Mouse (Mus musculus): ENCODE measurements around the gene Sik3. TPM values are rescaled to one million over a fixed set of nuclear protein-coding genes. Genes with fewer than 3 reads are reported as not detected.

The Sik3 gene
- polyA plus RNA-seq, 1 experiment = 32.0 TPM

DNA sequence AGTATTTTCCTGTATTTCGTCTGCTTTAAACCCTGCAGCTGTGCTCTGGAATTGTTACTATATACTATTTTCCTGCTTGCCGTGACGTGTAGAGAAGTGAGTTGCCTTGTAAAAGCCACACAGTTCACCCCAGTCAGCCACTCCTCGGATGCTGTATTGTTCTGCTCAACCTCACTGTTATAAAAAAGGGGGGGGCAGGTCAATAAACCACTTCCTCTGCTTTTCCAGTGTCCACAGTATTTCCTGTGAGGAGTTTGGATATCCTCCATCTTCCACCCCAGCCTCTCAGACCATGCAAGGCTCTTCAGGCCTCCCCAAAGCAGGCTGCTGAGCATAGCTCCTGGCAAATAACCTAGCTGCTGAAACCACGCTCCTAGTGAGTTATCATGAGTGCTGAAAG lies 171.9 kb downstream of the Sik3 start:
- peaks cover 2% of the 10 kb centered on the region for H3K79me3 ChIP-seq (ENCODE audit: low read depth)
- H3K36me3 ChIP-seq (ENCODE audit: control insufficient read depth, insufficient read depth) = peaks cover 6% of the 10 kb centered on the region
- no peaks in the 10 kb centered on the region for H3K27me3 ChIP-seq (ENCODE audit: control insufficient read depth, insufficient read depth, insufficient read length)
- no peak overlapping the region for H3ac ChIP-seq (ENCODE audit: control insufficient read depth, insufficient read length, low read depth)
- H3K79me2 ChIP-seq (ENCODE audit: control insufficient read depth, insufficient read depth) = no peaks in the 10 kb centered on the region
- TF ChIP-seq MAX (IDR thresholded peaks at IDR 0.05) (no peak), USF1 (IDR thresholded peaks at IDR 0.05; ENCODE audit: low read depth) (no peak), FOSL1 (IDR thresholded peaks at IDR 0.05; ENCODE audit: insufficient read depth, low read length, poor library complexity, severe bottlenecking) (no peak), CEBPB (IDR thresholded peaks at IDR 0.05; ENCODE audit: low read depth) (no peak), MYOD1 (IDR thresholded peaks at IDR 0.05; ENCODE audit: control insufficient read depth, insufficient read length, low read depth) (no peak), MYOG (IDR thresholded peaks at IDR 0.05; ENCODE audit: control insufficient read depth, extremely low read depth, insufficient read length) (no peak), CTCF (IDR thresholded peaks at IDR 0.05; ENCODE audit: control insufficient read depth, insufficient read depth, insufficient read length) (no peak)
- no peak overlapping the region for H3K4me3 ChIP-seq (ENCODE audit: insufficient read depth, poor library complexity, severe bottlenecking)

DNA sequence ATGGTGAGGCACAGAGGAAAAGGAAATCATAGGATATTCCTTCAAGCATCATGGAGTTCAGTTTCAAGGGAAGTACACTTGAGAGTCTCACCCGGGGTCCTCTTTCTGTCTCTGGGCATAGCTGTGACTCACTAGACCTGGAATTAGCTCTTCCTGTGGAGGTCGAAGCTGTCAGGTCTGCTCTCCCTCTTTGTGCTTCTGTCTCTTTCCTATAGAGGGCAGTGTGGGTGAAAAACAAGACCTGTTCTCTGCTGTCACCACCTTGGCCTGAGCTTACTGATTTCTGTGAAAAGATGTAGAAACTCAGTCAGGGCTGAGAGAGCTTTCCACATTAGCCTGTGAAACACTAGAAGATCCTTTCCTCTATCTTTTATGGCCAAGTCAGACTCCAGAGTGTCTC lies 172.6 kb downstream of the Sik3 start:
- Histone ChIP-seq H3K4me3 (ENCODE audit: insufficient read depth, poor library complexity, severe bottlenecking) (no peak overlapping the region), H3K79me3 (ENCODE audit: low read depth) (peaks cover 2% of the 10 kb centered on the region), H3K79me2 (ENCODE audit: control insufficient read depth, insufficient read depth) (no peaks in the 10 kb centered on the region), H3ac (ENCODE audit: control insufficient read depth, insufficient read length, low read depth) (no peak overlapping the region), H3K36me3 (ENCODE audit: control insufficient read depth, insufficient read depth) (peaks cover 6% of the 10 kb centered on the region), H3K27me3 (ENCODE audit: control insufficient read depth, insufficient read depth, insufficient read length) (no peaks in the 10 kb centered on the region)
- TF ChIP-seq MYOG (IDR thresholded peaks at IDR 0.05; ENCODE audit: control insufficient read depth, extremely low read depth, insufficient read length) (no peak), MYOD1 (IDR thresholded peaks at IDR 0.05; ENCODE audit: control insufficient read depth, insufficient read length, low read depth) (no peak), CTCF (IDR thresholded peaks at IDR 0.05; ENCODE audit: control insufficient read depth, insufficient read depth, insufficient read length) (no peak), MAX (IDR thresholded peaks at IDR 0.05) (no peak), CEBPB (IDR thresholded peaks at IDR 0.05; ENCODE audit: low read depth) (no peak), USF1 (IDR thresholded peaks at IDR 0.05; ENCODE audit: low read depth) (no peak), FOSL1 (IDR thresholded peaks at IDR 0.05; ENCODE audit: insufficient read depth, low read length, poor library complexity, severe bottlenecking) (no peak)

DNA sequence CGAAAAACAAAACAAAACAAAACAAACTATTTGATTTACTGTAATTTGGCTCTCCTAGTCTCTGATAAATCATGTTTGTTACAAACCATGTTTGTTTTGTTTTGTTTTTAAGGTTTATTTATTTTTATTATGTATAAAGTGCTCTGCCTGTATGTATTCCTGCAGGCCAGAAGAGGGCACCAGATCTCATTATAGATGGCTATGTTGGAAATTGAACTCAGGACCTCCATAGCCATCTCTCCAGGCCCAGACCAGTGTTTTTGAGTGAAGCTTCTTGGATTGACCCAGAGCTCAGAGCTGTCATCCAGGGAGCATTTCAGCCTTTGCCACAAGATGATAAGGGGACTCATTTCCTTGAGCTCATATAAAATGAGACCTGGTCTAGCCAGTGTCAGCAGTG lies 173.8 kb downstream of the Sik3 start:
- peaks cover 6% of the 10 kb centered on the region for H3K36me3 ChIP-seq (ENCODE audit: control insufficient read depth, insufficient read depth)
- no peaks in the 10 kb centered on the region for H3K79me2 ChIP-seq (ENCODE audit: control insufficient read depth, insufficient read depth)
- H3K79me3 ChIP-seq (ENCODE audit: low read depth) = peaks cover 2% of the 10 kb centered on the region
- H3K27me3 ChIP-seq (ENCODE audit: control insufficient read depth, insufficient read depth, insufficient read length) = no peaks in the 10 kb centered on the region
- TF ChIP-seq FOSL1 (IDR thresholded peaks at IDR 0.05; ENCODE audit: insufficient read depth, low read length, poor library complexity, severe bottlenecking) (no peak), MAX (IDR thresholded peaks at IDR 0.05) (no peak), MYOD1 (IDR thresholded peaks at IDR 0.05; ENCODE audit: control insufficient read depth, insufficient read length, low read depth) (no peak), CTCF (IDR thresholded peaks at IDR 0.05; ENCODE audit: control insufficient read depth, insufficient read depth, insufficient read length) (no peak), MYOG (IDR thresholded peaks at IDR 0.05; ENCODE audit: control insufficient read depth, extremely low read depth, insufficient read length) (no peak), USF1 (IDR thresholded peaks at IDR 0.05; ENCODE audit: low read depth) (no peak), CEBPB (IDR thresholded peaks at IDR 0.05; ENCODE audit: low read depth) (no peak)
- H3ac ChIP-seq (ENCODE audit: control insufficient read depth, insufficient read length, low read depth) = no peak overlapping the region
- H3K4me3 ChIP-seq (ENCODE audit: insufficient read depth, poor library complexity, severe bottlenecking) = no peak overlapping the region

DNA sequence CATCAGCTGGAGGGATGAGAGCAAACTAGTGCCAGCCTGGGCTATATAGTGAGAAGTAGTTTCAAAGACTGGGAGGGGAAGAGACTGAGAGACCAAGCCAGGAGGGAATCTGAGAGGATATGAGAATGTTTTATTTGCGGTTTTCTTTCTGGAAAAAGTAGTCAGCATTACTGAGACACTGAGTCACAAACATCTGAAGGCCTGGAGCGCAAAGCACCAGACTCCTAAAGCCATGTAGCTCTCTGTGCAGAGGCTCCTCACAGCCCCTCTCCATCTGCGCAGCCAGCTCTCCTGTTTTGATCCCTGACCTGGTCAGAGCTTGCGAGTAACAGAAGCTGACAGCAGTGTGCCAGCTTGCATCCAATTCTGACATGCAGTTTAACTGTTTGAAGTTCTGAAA lies 175.8 kb downstream of the Sik3 start:
- TF ChIP-seq MAX (IDR thresholded peaks at IDR 0.05) (no peak), FOSL1 (IDR thresholded peaks at IDR 0.05; ENCODE audit: insufficient read depth, low read length, poor library complexity, severe bottlenecking) (peak; percentile 12), USF1 (IDR thresholded peaks at IDR 0.05; ENCODE audit: low read depth) (no peak), CEBPB (IDR thresholded peaks at IDR 0.05; ENCODE audit: low read depth) (no peak)
- Histone ChIP-seq H3K27me3 (ENCODE audit: control insufficient read depth, insufficient read depth, insufficient read length) (no peaks in the 10 kb centered on the region), H3K79me3 (ENCODE audit: low read depth) (peaks cover 2% of the 10 kb centered on the region), H3ac (ENCODE audit: control insufficient read depth, insufficient read length, low read depth) (no peak overlapping the region), H3K79me2 (ENCODE audit: control insufficient read depth, insufficient read depth) (no peaks in the 10 kb centered on the region), H3K36me3 (ENCODE audit: control insufficient read depth, insufficient read depth) (peaks cover 6% of the 10 kb centered on the region), H3K4me3 (ENCODE audit: insufficient read depth, poor library complexity, severe bottlenecking) (no peak overlapping the region)

- Histone ChIP-seq H3K79me2 (ENCODE audit: control insufficient read depth, insufficient read depth) (no peaks in the 10 kb centered on the region), H3K4me3 (ENCODE audit: insufficient read depth, poor library complexity, severe bottlenecking) (no peak overlapping the region), H3K27me3 (ENCODE audit: control insufficient read depth, insufficient read depth, insufficient read length) (no peaks in the 10 kb centered on the region), H3K36me3 (ENCODE audit: control insufficient read depth, insufficient read depth) (peaks cover 6% of the 10 kb centered on the region), H3K79me3 (ENCODE audit: low read depth) (peaks cover 2% of the 10 kb centered on the region), H3ac (ENCODE audit: control insufficient read depth, insufficient read length, low read depth) (peak overlapping the region; percentile 12)
- TF ChIP-seq MYOG (IDR thresholded peaks at IDR 0.05; ENCODE audit: control insufficient read depth, extremely low read depth, insufficient read length) = no peak
- TF ChIP-seq CEBPB (IDR thresholded peaks at IDR 0.05; ENCODE audit: low read depth) = no peak
- TF ChIP-seq MYOD1 (IDR thresholded peaks at IDR 0.05; ENCODE audit: control insufficient read depth, insufficient read length, low read depth) = no peak
- no peak for TF ChIP-seq MAX (IDR thresholded peaks at IDR 0.05)
- TF ChIP-seq USF1 (IDR thresholded peaks at IDR 0.05; ENCODE audit: low read depth) = no peak
- TF ChIP-seq CTCF (IDR thresholded peaks at IDR 0.05; ENCODE audit: control insufficient read depth, insufficient read depth, insufficient read length) = no peak
Observed at GRCm38 (mm10) chr9:46188956-46189355, 176.3 kb downstream of the Sik3 start.

GRCm38 (mm10) chr9:46189381-46189780 lies 176.8 kb downstream of the Sik3 start:
- Histone ChIP-seq H3K79me3 (ENCODE audit: low read depth) (peaks cover 2% of the 10 kb centered on the region), H3ac (ENCODE audit: control insufficient read depth, insufficient read length, low read depth) (no peak overlapping the region), H3K36me3 (ENCODE audit: control insufficient read depth, insufficient read depth) (peaks cover 8% of the 10 kb centered on the region), H3K79me2 (ENCODE audit: control insufficient read depth, insufficient read depth) (no peaks in the 10 kb centered on the region), H3K4me3 (ENCODE audit: insufficient read depth, poor library complexity, severe bottlenecking) (no peak overlapping the region), H3K27me3 (ENCODE audit: control insufficient read depth, insufficient read depth, insufficient read length) (no peaks in the 10 kb centered on the region)
- no peak for TF ChIP-seq FOSL1 (IDR thresholded peaks at IDR 0.05; ENCODE audit: insufficient read depth, low read length, poor library complexity, severe bottlenecking)
- TF ChIP-seq CEBPB (IDR thresholded peaks at IDR 0.05; ENCODE audit: low read depth) = no peak
